Comparison of ENCODE assay signal across 8 mouse cellular contexts in the genomic region with DNA sequence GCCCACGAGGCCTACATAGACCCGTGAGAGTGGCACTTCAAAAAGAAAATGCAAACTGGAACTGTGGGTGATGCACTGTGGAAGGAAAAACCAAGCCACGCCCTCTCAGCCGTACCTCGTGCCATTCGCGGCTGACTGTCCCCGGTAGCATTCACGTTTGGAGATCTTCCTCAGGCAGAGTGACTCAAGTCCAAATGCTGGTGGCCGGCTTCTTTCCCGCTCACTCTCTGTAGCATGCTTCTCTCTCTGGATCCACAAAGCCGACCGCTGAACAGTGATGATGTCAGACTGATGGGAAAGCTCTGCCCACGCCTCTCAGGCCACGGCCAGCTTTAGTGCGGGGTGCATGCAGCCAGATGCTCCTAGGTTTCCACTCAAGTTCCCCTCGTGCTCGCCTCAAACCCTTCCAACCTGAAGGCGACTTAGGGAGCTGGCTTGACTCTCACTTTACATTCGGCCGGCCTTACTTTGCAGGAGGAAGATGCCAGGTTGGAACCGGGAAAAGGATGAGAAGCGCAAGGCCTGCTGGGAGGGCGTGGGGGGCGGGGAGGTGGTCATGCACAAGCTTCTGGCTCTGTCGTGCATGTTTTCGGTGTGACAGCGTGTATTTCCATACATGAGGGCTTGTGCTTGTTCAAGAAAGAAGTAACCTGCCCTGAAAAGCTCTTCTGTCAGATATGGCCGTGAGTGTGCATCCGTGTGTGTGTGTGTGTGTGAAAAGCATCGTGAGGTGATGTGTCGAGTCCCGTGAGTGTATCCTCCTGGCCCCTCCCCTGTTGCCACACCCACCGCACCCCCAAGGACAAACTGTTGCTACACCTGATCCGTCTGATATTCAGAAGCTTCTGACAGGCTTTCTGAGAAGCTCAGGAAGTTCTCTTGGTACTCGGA. TPM values are rescaled to one million over a fixed set of nuclear protein-coding genes. Genes with fewer than 3 reads are reported as not detected.
A peak's percentile ranks its signal among the peaks of the same experiment; 100 is the strongest.
DNase-seq lines count a peak whose midpoint lies in the region; ATAC-seq lines count a peak whose summit lies in the region.

No protein-coding gene starts in this region.

- H3K9me3 ChIP-seq in hindbrain, embryonic 10.5 days, result no peaks in the 10 kb centered on the region
- no peaks in the 10 kb centered on the region for H3K9me3 ChIP-seq in liver, embryonic 12.5 days (replicated peaks)
- no peaks in the 10 kb centered on the region for H3K9me3 ChIP-seq in neural tube, embryonic 14.5 days (ENCODE audit: control insufficient read depth, low read length)

- 28% methylated on average over 36 of the region's 36 CpGs for WGBS in hindbrain, embryonic 10.5 days
- WGBS in liver, embryonic 12.5 days (ENCODE audit: insufficient replicate concordance), result 26% methylated on average over 36 of the region's 36 CpGs
- 36% methylated on average over 36 of the region's 36 CpGs for WGBS in neural tube, embryonic 14.5 days

- no peak overlapping the region for H3K9ac ChIP-seq in liver, embryonic 12.5 days
- peak overlapping the region; percentile 21; the same call in 1 of the 2 replicates for H3K9ac ChIP-seq in neural tube, embryonic 14.5 days (replicated peaks; ENCODE audit: low read depth, low read length)

- peak overlapping the region; percentile 64 for H3K4me2 ChIP-seq in liver, embryonic 12.5 days
- H3K4me2 ChIP-seq in neural tube, embryonic 14.5 days (ENCODE audit: low read depth, low read length), result peak overlapping the region; percentile 32

- H3K4me1 ChIP-seq in hindbrain, embryonic 10.5 days (replicated peaks), result peaks cover 19% of the 10 kb centered on the region
- peaks cover 14% of the 10 kb centered on the region for H3K4me1 ChIP-seq in liver, embryonic 12.5 days
- no peaks in the 10 kb centered on the region for H3K4me1 ChIP-seq in neural tube, embryonic 14.5 days (ENCODE audit: control insufficient read depth, insufficient read depth, low read length)

- no peak for ATAC-seq in liver, embryonic 12.5 days
- ATAC-seq in neural tube, embryonic 14.5 days (ENCODE audit: low read depth), result peak; percentile 42; the same call in 1 of the 2 replicates

- peak overlapping the region; percentile 50 for H3K4me3 ChIP-seq in hindbrain, embryonic 10.5 days
- peak overlapping the region; percentile 46 for H3K4me3 ChIP-seq in liver, embryonic 12.5 days
- peak overlapping the region; percentile 9; the same call in 1 of the 2 replicates for H3K4me3 ChIP-seq in neural tube, embryonic 14.5 days (ENCODE audit: low read depth, low read length)

- H3K27ac ChIP-seq in hindbrain, embryonic 10.5 days, result peak overlapping the region; percentile 82
- H3K27ac ChIP-seq in liver, embryonic 12.5 days, result no peak overlapping the region
- H3K27ac ChIP-seq in neural tube, embryonic 14.5 days (ENCODE audit: low read depth, low read length), result no peak overlapping the region

- H3K36me3 ChIP-seq in hindbrain, embryonic 10.5 days, result no peaks in the 10 kb centered on the region
- no peaks in the 10 kb centered on the region for H3K36me3 ChIP-seq in liver, embryonic 12.5 days
- no peaks in the 10 kb centered on the region for H3K36me3 ChIP-seq in neural tube, embryonic 14.5 days (ENCODE audit: control insufficient read depth, insufficient read depth, low read length)

- DNase-seq in adrenal gland, postnatal 36 days, result peak; percentile 23 to 27
- no peak for DNase-seq in adrenal gland, adult 8-10 months
- peak; percentile 70 for DNase-seq in A20 (ENCODE audit: low read depth, low spot score)
- peak; percentile 41 for DNase-seq in embryo, embryonic 10.5 days (ENCODE audit: low spot score)
- peak; percentile 35 for DNase-seq in hindbrain, embryonic 10.5 days (ENCODE audit: low spot score)
- DNase-seq in spleen, adult 12 weeks (ENCODE audit: low spot score), result no peak

- no peaks in the 10 kb centered on the region; the same call in 1 of the 2 replicates for H3K27me3 ChIP-seq in hindbrain, embryonic 10.5 days (ENCODE audit: insufficient read depth, poor library complexity, severe bottlenecking)
- H3K27me3 ChIP-seq in liver, embryonic 12.5 days (replicated peaks), result 0 out of 2 replicates have a peak, but pooled peaks cover 4% of the 10 kb centered on the region
- H3K27me3 ChIP-seq in neural tube, embryonic 14.5 days (ENCODE audit: control insufficient read depth, insufficient read depth, low read length), result no peaks in the 10 kb centered on the region

RNA-seq across cellular contexts. Expression of a gene that starts 39.5 kb away (rescaled TPM):
- total RNA-seq in adrenal gland, postnatal 36 days (2021), result 10 to 100 TPM; 33.2 to 36.6 TPM
- total RNA-seq in adrenal gland, adult 8-10 months (2022), result 10 to 100 TPM; 38.5 to 54.6 (median 41.4) TPM
- polyA plus RNA-seq in hindbrain, embryonic 10.5 days (2016; fragmentation: Nextera tagmentation; extraction: Ambion mirVana), result 46.9 and 52.1 TPM in 2 replicates
- 30.7 and 33.8 TPM in 2 replicates for polyA plus RNA-seq in liver, embryonic 12.5 days (2016; fragmentation: Nextera tagmentation; extraction: Ambion mirVana)
- polyA plus RNA-seq in neural tube, embryonic 14.5 days (2014; fragmentation: Nextera tagmentation; extraction: Ambion mirVana), result 46.0 and 49.9 TPM in 2 replicates

RNA-seq across cellular contexts. Expression of a gene that starts 39.8 kb away (rescaled TPM):
- total RNA-seq in adrenal gland, postnatal 36 days (2021), result 100 to 1,000 TPM; 109 to 118 TPM
- 100 to 1,000 TPM in 3 of 4 experiments, 10 to 100 TPM in 1; 73.6 to 207 (median 150) TPM for total RNA-seq in adrenal gland, adult 8-10 months (2022)
- 193 and 212 TPM in 2 replicates for polyA plus RNA-seq in hindbrain, embryonic 10.5 days (2016; fragmentation: Nextera tagmentation; extraction: Ambion mirVana)
- 88.2 and 90.9 TPM in 2 replicates for polyA plus RNA-seq in liver, embryonic 12.5 days (2016; fragmentation: Nextera tagmentation; extraction: Ambion mirVana)
- polyA plus RNA-seq in neural tube, embryonic 14.5 days (2014; fragmentation: Nextera tagmentation; extraction: Ambion mirVana), result 208 and 236 TPM in 2 replicates

Comparison
In these comparisons a context has a peak if more than half of its experiments do, and no peak if none do; other contexts are left out.
1. DNase-seq: peak in adrenal gland, postnatal 36 days (2 of 2), A20 (single experiment), embryo, embryonic 10.5 days (single experiment) and hindbrain, embryonic 10.5 days (single experiment); none in adrenal gland, adult 8-10 months (single experiment) and spleen, adult 12 weeks (single experiment).
2. Peak in every context shown above with its lines, with median percentiles within 50 percentile points of each other: H3K4me3 ChIP-seq.